Mouse (Mus musculus) liver, embryonic 14.5 days (tissue): ENCODE data around the gene Wbp1l. TPM values are rescaled to one million over a fixed set of nuclear protein-coding genes. Genes with fewer than 3 reads are reported as not detected.

Source experiments
- ATAC-seq: fragments of 200-750 bp; cut with Nextera tagmentation; 2 replicates; pipeline ENCODE4 v1.8.0; 2017; ENCODE audit warnings: moderate number of reproducible peaks, mild to moderate bottlenecking, moderate library complexity; ENCODE audit not compliant: insufficient read depth
- DNase-seq, 3 experiments: peaks; one replicate each; pipeline ENCODE4 v3.0.0-alpha.2; 2012 to 2013; ENCODE audit warnings: low read depth in 3 of 3, low spot score in 3 of 3
- H3K27ac ChIP-seq: fragments of 300-500 bp; sonication (generic); 2 replicates; pipeline ENCODE4 v1.5.1; 2014; ENCODE audit warnings: moderate library complexity, mild to moderate bottlenecking, control low read depth, inconsistent platforms
- H3K27me3 ChIP-seq: fragments of 300-500 bp; sonication (generic); 2 replicates; pipeline ENCODE4 v1.6.1; 2014; ENCODE audit warnings: mild to moderate bottlenecking, low read length, moderate library complexity; ENCODE audit not compliant: control insufficient read depth, insufficient read depth
- H3K36me3 ChIP-seq: fragments of 300-500 bp; sonication (generic); replicated peaks from 2 replicates; pipeline ENCODE4 v1.6.1; 2014; ENCODE audit warnings: low read depth; ENCODE audit not compliant: control insufficient read depth, insufficient read depth
- H3K4me1 ChIP-seq, 2 experiments: fragments of 200-500 bp in 1 of 2; fragments of 300-500 bp in 1 of 2; sonication (generic) in 1 of 2; replicated peaks; 2 replicates each; pipeline ENCODE4 v1.6.1; 2012 to 2014; ENCODE audit warnings: antibody characterized with exemption in 1 of 2, inconsistent platforms in 1 of 2, low read length in 1 of 2; ENCODE audit not compliant: control insufficient read depth in 2 of 2, insufficient read depth in 2 of 2
- H3K4me2 ChIP-seq: fragments of 300-500 bp; sonication (generic); 2 replicates; pipeline ENCODE4 v1.6.1; 2014; ENCODE audit warnings: low read depth, mild to moderate bottlenecking, control low read depth, moderate library complexity
- H3K4me3 ChIP-seq, 2 experiments: fragments of 200-500 bp in 1 of 2; fragments of 300-500 bp in 1 of 2; sonication (generic) in 1 of 2; 2 replicates each; pipeline ENCODE4 v1.5.1; 2012 to 2014; ENCODE audit warnings: low read depth in 2 of 2, low read length in 2 of 2, mild to moderate bottlenecking in 2 of 2, control low read depth in 1 of 2, inconsistent platforms in 1 of 2, moderate library complexity in 1 of 2; ENCODE audit not compliant: insufficient read depth in 1 of 2
- H3K9ac ChIP-seq: fragments of 300-500 bp; sonication (generic); replicated peaks from 2 replicates; pipeline ENCODE4 v1.6.1; 2014; ENCODE audit warnings: mild to moderate bottlenecking, control low read depth, moderate library complexity
- H3K9me3 ChIP-seq: fragments of 300-500 bp; sonication (generic); 2 replicates; pipeline ENCODE4 v1.6.1; 2016; ENCODE audit warnings: low read length, mixed read lengths; ENCODE audit not compliant: control insufficient read depth
- CTCF ChIP-seq: IDR thresholded peaks from 2 replicates; pipeline ENCODE4 v1.5.1; 2016; ENCODE audit warnings: antibody characterized with exemption, low read depth, control low read depth
- EP300 ChIP-seq: IDR thresholded peaks from 2 replicates; pipeline ENCODE4 v1.6.1; 2016; ENCODE audit warnings: antibody characterized with exemption, low read depth
- whole genome bisulfite sequencing: fragments of 180-500 bp; shearing (Covaris S2); extraction: QIAGEN DNeasy Blood & Tissue Kit; methylation state at CpG from one replicate; pipeline ENCODE4 v1.1.7; 2014; ENCODE audit not compliant: insufficient replicate concordance; 5-methylcytosine and 5-hydroxymethylcytosine counted together
- polyA plus RNA-seq, 2 experiments: library from polyadenylated mRNA; depleted of rRNA in 1 of 2; stranded (reverse) in 1 of 2; unstranded in 1 of 2; fragments of >200 nt; fragmentation: Nextera tagmentation in 1 of 2; extraction: Ambion mirVana in 1 of 2; gene quantifications; 2 replicates each; pipeline versions ENCODE4 v1.2.1 to v1.2.3; 2012 to 2014

Wbp1l gene
- polyA plus RNA-seq, 2 experiments = 9.8 to 10.6 TPM

DNA sequence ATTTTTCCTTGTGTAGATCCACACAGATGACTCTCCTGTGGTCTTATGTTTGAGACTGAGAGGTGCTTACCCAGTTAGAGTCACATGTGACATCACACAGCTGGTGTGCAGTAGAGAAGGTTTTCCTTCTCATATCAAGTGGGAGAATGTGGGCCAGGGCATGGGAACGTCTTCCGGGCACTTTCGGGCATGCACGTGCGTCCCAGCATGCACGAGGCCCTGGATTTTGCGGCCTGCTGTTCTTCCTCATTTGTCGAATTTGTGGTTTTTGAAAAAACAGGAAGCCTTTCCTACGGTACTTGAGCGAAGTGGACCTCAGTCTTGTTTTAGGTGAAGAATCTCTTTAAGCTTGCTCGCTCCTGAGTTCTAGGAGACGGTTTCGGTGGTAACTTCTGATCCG lies 49.7 kb downstream of the Wbp1l start:
- Histone ChIP-seq H3K4me3 (no peak overlapping the region), H3K27ac (no peak overlapping the region), H3K9me3 (no peaks in the 10 kb centered on the region), H3K4me2 (no peak overlapping the region), H3K4me1 (peaks cover 0 to 12% of the 10 kb centered on the region in 2 experiments; a peak in 2 of 4 replicates), H3K36me3 (peaks cover 9% of the 10 kb centered on the region), H3K27me3 (no peaks in the 10 kb centered on the region), H3K9ac (no peak overlapping the region)
- DNase-seq = no peak
- no peak for ATAC-seq
- 59% methylated on average over 14 of the region's 14 CpGs for WGBS
- no peak for TF ChIP-seq CTCF
- no peak for TF ChIP-seq EP300

DNA sequence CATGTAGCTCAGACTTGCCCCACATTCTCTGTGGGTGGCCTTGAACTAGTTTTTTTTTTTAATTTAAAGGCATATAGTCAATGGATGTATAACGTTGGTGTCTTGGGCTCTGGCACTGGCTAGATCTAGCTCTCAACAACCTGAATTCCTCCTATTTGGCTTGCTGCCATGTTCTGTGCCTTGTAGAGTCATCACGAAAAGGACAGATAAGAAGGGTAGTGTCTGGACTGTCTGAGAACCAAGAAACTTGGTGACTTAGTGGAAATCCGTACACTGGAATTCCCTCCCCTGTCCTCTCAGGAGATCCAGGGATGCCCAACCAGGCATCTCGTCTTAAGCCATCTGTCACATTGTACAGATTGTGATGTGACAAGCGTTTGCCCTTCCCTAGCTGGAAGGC lies 54.3 kb downstream of the Wbp1l start:
- Histone ChIP-seq H3K4me1 (no peaks in the 10 kb centered on the region; a peak in 1 of 4 replicates), H3K9me3 (no peaks in the 10 kb centered on the region), H3K27ac (no peak overlapping the region), H3K4me2 (no peak overlapping the region), H3K36me3 (peaks cover 20% of the 10 kb centered on the region), H3K4me3 (no peak overlapping the region), H3K9ac (no peak overlapping the region), H3K27me3 (no peaks in the 10 kb centered on the region)
- WGBS = 71% methylated on average over 5 of the region's 5 CpGs
- TF ChIP-seq CTCF (no peak), EP300 (no peak)
- ATAC-seq (no peak), DNase-seq (no peak)

DNA sequence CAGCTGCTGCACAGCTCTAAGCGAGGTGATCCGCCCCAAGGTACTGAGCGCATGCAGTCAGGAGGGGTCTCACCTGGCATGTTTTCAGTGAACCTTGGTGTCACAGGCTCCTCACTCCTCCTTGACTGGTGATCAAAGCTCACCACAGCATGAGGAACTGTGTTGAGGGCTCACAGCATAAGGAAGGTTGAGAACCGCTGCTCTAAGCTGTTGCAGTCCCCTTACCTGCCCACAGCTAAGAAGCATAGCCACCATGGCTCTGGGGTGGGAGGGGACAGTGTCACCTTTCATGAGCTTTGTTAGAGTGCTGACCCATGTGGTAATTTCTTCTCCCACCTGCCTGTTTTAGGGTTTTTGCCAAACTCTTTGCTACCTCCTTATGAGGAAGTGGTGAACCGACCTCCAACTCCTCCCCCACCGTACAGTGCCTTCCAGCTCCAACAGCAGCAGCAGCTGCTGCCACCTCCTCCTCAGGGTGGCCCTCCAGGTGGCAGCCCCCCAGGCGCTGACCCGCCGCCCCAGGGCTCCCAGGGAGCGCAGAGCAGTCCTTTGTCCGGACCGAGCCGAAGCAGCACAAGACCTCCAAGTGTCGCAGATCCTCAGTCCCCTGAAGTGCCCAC lies 54.8 kb downstream of the Wbp1l start:
- WGBS = 75% methylated on average over 14 of the region's 14 CpGs
- Histone ChIP-seq H3K27ac (no peak overlapping the region), H3K9me3 (no peaks in the 10 kb centered on the region), H3K36me3 (peaks cover 20% of the 10 kb centered on the region), H3K4me3 (no peak overlapping the region), H3K4me2 (no peak overlapping the region), H3K9ac (no peak overlapping the region), H3K4me1 (no peaks in the 10 kb centered on the region; a peak in 1 of 4 replicates), H3K27me3 (no peaks in the 10 kb centered on the region)
- no peak for ATAC-seq
- TF ChIP-seq CTCF = no peak
- TF ChIP-seq EP300 = no peak
- no peak for DNase-seq

GRCm38 (mm10) chr19:46655626-46656025 lies 56.7 kb downstream of the Wbp1l start:
- DNase-seq (no peak), ATAC-seq (no peak)
- no peak overlapping the region for H3K4me2 ChIP-seq
- no peak overlapping the region for H3K9ac ChIP-seq
- TF ChIP-seq CTCF = no peak
- no peak for TF ChIP-seq EP300
- no peak overlapping the region for H3K27ac ChIP-seq
- H3K9me3 ChIP-seq = no peaks in the 10 kb centered on the region
- no peak overlapping the region for H3K4me3 ChIP-seq
- H3K4me1 ChIP-seq = no peaks in the 10 kb centered on the region; a peak in 1 of 4 replicates
- H3K36me3 ChIP-seq = peaks cover 20% of the 10 kb centered on the region
- 79% methylated on average over 10 of the region's 10 CpGs for WGBS
- no peaks in the 10 kb centered on the region for H3K27me3 ChIP-seq

DNA sequence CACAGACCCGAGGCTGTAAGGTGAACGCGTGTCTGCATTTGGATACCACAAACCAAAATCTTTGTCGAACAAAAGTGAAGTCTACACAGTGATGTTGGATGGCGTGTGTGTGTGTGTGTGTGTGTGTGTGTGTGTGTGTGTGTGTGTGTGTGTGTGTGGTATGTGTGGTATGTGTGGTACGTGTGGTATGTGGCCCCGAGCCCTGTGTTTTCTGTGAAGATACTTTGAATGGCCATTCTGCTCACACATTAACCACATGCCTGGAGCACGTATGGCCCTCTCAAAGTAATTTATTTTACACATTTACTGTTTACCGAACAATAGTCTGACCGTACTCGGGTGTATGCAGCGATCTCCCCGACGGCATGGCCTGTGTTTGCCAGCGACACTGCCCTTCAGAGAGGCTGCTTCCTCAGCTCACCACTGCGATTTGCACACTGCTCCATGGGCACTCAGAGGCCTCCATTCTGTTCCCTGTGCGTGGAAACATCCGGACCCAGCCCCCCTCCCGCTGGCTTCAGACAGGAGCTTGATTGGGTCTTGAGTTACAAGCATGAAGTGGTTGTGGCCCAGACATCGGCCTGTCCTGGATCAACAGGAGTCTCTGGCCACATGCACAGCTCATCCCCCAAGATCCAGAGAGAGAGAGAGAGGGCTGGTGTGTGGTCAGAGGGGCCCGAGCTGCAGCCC lies 57.4 kb downstream of the Wbp1l start:
- Histone ChIP-seq H3K4me3 (no peak overlapping the region), H3K36me3 (peaks cover 20% of the 10 kb centered on the region), H3K9ac (no peak overlapping the region), H3K4me1 (no peaks in the 10 kb centered on the region; a peak in 1 of 4 replicates), H3K9me3 (no peaks in the 10 kb centered on the region), H3K27me3 (no peaks in the 10 kb centered on the region), H3K4me2 (no peak overlapping the region), H3K27ac (no peak overlapping the region)
- no peak for DNase-seq
- no peak for TF ChIP-seq EP300
- TF ChIP-seq CTCF = no peak
- no peak for ATAC-seq
- WGBS = 86% methylated on average over 21 of the region's 21 CpGs
